8 mouse cellular contexts compared by ENCODE assay signal in the genomic region with DNA sequence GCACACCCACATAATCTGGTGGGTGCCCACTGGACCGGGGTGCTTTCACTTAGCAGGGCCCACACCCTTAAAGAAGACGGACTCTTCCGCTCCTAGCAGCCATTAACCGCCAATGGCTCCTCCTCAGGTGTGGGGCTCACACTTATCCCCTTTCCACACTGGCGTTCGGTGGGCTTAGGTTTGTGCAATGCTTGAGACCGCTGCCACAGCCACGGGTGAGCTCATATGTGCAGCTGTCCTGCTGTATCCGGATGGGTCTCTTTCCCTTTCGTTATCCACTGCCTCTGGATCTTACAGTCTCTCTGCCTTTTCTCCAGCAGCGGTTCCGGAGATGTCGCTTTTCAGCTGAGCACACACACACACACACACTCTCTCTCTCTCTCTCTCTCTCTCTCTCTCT. TPM values are rescaled to one million over a fixed set of nuclear protein-coding genes. Genes with fewer than 3 reads are reported as not detected.
DNase-seq lines count a peak whose midpoint lies in the region; ATAC-seq and TF ChIP-seq lines count a peak whose summit lies in the region.

No protein-coding gene starts in this region.

- DNase-seq in cerebellum, adult 2 months, result no peak
- DNase-seq in spleen, adult 2 months (ENCODE audit: low read depth in 1 of 2, low spot score in 2 of 2), result no peak
- no peak for DNase-seq in spleen, postnatal 4 days (ENCODE audit: low spot score in 2 of 2)
- DNase-seq in splenic B cell, adult 2 months (ENCODE audit: low read depth, low spot score), result peak; percentile 5
- DNase-seq in ovary, postnatal 14 days (ENCODE audit: low spot score), result no peak
- DNase-seq in kidney, postnatal 10 days, result no peak

- H3K4me1 ChIP-seq in cerebellum, adult 2 months (ENCODE audit: control insufficient read depth, insufficient read depth, low read length), result no peaks in the 10 kb centered on the region
- no peaks in the 10 kb centered on the region for H3K4me1 ChIP-seq in spleen, adult 2 months (ENCODE audit: control insufficient read depth, insufficient read depth, insufficient read length)
- H3K4me1 ChIP-seq in limb, embryonic 15.5 days, result peaks cover 3% of the 10 kb centered on the region; the same call in 1 of the 2 replicates

- peak overlapping the region; percentile 46 for H3K4me2 ChIP-seq in limb, embryonic 15.5 days

- no peak overlapping the region for H3K27ac ChIP-seq in cerebellum, adult 2 months (ENCODE audit: insufficient read depth, low read length)
- H3K27ac ChIP-seq in spleen, adult 2 months (ENCODE audit: insufficient read depth, low read length), result no peak overlapping the region
- H3K27ac ChIP-seq in limb, embryonic 15.5 days, result no peak overlapping the region

- peak overlapping the region; percentile 67 for H3K4me3 ChIP-seq in cerebellum, adult 2 months (replicated peaks; ENCODE audit: insufficient read depth, low read depth, low read length)
- peak overlapping the region; percentile 57 for H3K4me3 ChIP-seq in spleen, adult 2 months (ENCODE audit: extremely low read depth, insufficient read depth, insufficient read length)
- H3K4me3 ChIP-seq in limb, embryonic 15.5 days, result peak overlapping the region; percentile 38

- H3K9me3 ChIP-seq in limb, embryonic 15.5 days, result no peaks in the 10 kb centered on the region

- H3K9ac ChIP-seq in limb, embryonic 15.5 days, result no peak overlapping the region

- WGBS in cerebellum, adult 2 months, result 25% methylated on average over 13 of the region's 13 CpGs
- WGBS in spleen, adult 2 months, result 25% methylated on average over 13 of the region's 13 CpGs
- WGBS in limb, embryonic 15.5 days, result 44% methylated on average over 13 of the region's 13 CpGs

- H3K27me3 ChIP-seq in cerebellum, adult 2 months (ENCODE audit: control insufficient read depth, insufficient read depth, low read length), result no peaks in the 10 kb centered on the region
- no peaks in the 10 kb centered on the region for H3K27me3 ChIP-seq in spleen, adult 2 months (ENCODE audit: control insufficient read depth, insufficient read depth, low read length)
- 0 out of 2 replicates have a peak, but pooled peaks cover 8% of the 10 kb centered on the region for H3K27me3 ChIP-seq in limb, embryonic 15.5 days
- H3K27me3 ChIP-seq in splenic B cell, adult 2 months (ENCODE audit: control insufficient read depth, insufficient read depth, low read length, poor library complexity, severe bottlenecking), result no peaks in the 10 kb centered on the region

- no peaks in the 10 kb centered on the region for H3K36me3 ChIP-seq in spleen, adult 2 months (ENCODE audit: control insufficient read depth, insufficient read depth, low read length)
- H3K36me3 ChIP-seq in limb, embryonic 15.5 days, result no peaks in the 10 kb centered on the region
- no peaks in the 10 kb centered on the region for H3K36me3 ChIP-seq in splenic B cell, adult 2 months (ENCODE audit: control insufficient read depth, insufficient read depth, low read length, poor library complexity, severe bottlenecking)

- no peak for TF ChIP-seq CTCF in cerebellum, adult 2 months (IDR thresholded peaks at IDR 0.05; ENCODE audit: borderline replicate concordance, insufficient read depth, low read depth, low read length)
- TF ChIP-seq CTCF in spleen, adult 2 months (IDR thresholded peaks at IDR 0.05; ENCODE audit: extremely low read depth, insufficient read depth, insufficient read length, insufficient replicate concordance), result no peak

- no peak for TF ChIP-seq POLR2A in cerebellum, adult 2 months (IDR thresholded peaks at IDR 0.05; ENCODE audit: borderline replicate concordance, insufficient read depth, low read length)
- no peak for TF ChIP-seq POLR2A in spleen, adult 2 months (IDR thresholded peaks at IDR 0.05; ENCODE audit: low read depth, low read length)

- ATAC-seq in cerebellum, adult (ENCODE audit: insufficient number of reproducible peaks, low FRiP score, low TSS enrichment), result no peak
- ATAC-seq in limb, embryonic 15.5 days (ENCODE audit: insufficient number of reproducible peaks, low FRiP score, low TSS enrichment, low read depth), result no peak

RNA-seq across cellular contexts. Expression of a gene that starts 41.4 kb away (rescaled TPM):
- 1,427 and 1,761 TPM in 2 replicates for polyA plus RNA-seq in cerebellum, adult 2 months (2012; rRNA removed)
- not detected in 2 replicates for polyA plus RNA-seq in spleen, adult 2 months (2012; rRNA removed)
- polyA plus RNA-seq in limb, embryonic 15.5 days (2015; fragmentation: Nextera tagmentation; extraction: Ambion mirVana), result 0.18 and 0.24 TPM in 2 replicates

Comparison
In these comparisons a context has a peak if more than half of its experiments do, and no peak if none do; other contexts are left out.
1. RNA of a gene that starts 41.4 kb away (polyA plus RNA-seq): 1,427 to 1,761 TPM in cerebellum, adult 2 months; 0.18 to 0.24 TPM in limb, embryonic 15.5 days and not detected in spleen, adult 2 months; every median in the first group is over 1,000 times any median in the second.
2. Peak in every context shown above with its lines, with median percentiles within 50 percentile points of each other: H3K4me3 ChIP-seq.